Mouse (Mus musculus) heart, postnatal 0 days (tissue): ENCODE data around the gene Nol12.

Source experiments
- CTCF ChIP-seq: IDR thresholded peaks from 2 replicates; pipeline ENCODE4 v1.5.1; 2016; ENCODE audit warnings: antibody characterized with exemption, control low read depth, low read depth
- EP300 ChIP-seq: IDR thresholded peaks from 2 replicates; pipeline ENCODE4 v1.6.1; 2016; ENCODE audit warnings: antibody characterized with exemption, low read depth

GRCm38 (mm10) chr15:78930801-78931426, 3.8 kb upstream of the Nol12 start:
- TF ChIP-seq EP300: no peak
- TF ChIP-seq CTCF: no peak
